Mouse (Mus musculus) hindbrain, embryonic 14.5 days (tissue): ENCODE results near the gene Ptprb. TPM values are rescaled to one million over a fixed set of nuclear protein-coding genes. Genes with fewer than 3 reads are reported as not detected.

Source experiments
- ATAC-seq: fragments of 200-750 bp; cut with Nextera tagmentation; 2 replicates; pipeline ENCODE4 v1.8.0; 2017; ENCODE audit warnings: moderate number of reproducible peaks, mild to moderate bottlenecking, moderate TSS enrichment, moderate library complexity; ENCODE audit not compliant: low FRiP score
- DNase-seq: peaks from one replicate; pipeline ENCODE4 v3.0.0-alpha.2; 2015; ENCODE audit warnings: low spot score
- H3K27ac ChIP-seq: fragments of 300-500 bp; sonication (generic); 2 replicates; pipeline ENCODE4 v1.5.1; 2014; ENCODE audit warnings: mild to moderate bottlenecking, moderate library complexity
- H3K27me3 ChIP-seq: fragments of 300-500 bp; sonication (generic); 2 replicates; pipeline ENCODE4 v1.6.1; 2014; ENCODE audit warnings: mild to moderate bottlenecking, low read length, mixed read lengths; ENCODE audit not compliant: control insufficient read depth, insufficient read depth
- H3K36me3 ChIP-seq: fragments of 300-500 bp; sonication (generic); replicated peaks from 2 replicates; pipeline ENCODE4 v1.6.1; 2014; ENCODE audit not compliant: control insufficient read depth, insufficient read depth
- H3K4me1 ChIP-seq: fragments of 300-500 bp; sonication (generic); replicated peaks from 2 replicates; pipeline ENCODE4 v1.6.1; 2014; ENCODE audit warnings: antibody characterized with exemption, low read length, mixed read lengths; ENCODE audit not compliant: control insufficient read depth, insufficient read depth
- H3K4me2 ChIP-seq: fragments of 300-500 bp; sonication (generic); replicated peaks from 2 replicates; pipeline ENCODE4 v1.6.1; 2014; ENCODE audit warnings: mild to moderate bottlenecking, moderate library complexity
- H3K4me3 ChIP-seq: fragments of 300-500 bp; sonication (generic); replicated peaks from 2 replicates; pipeline ENCODE4 v1.5.1; 2014; ENCODE audit warnings: mild to moderate bottlenecking, low read length
- H3K9ac ChIP-seq: fragments of 300-500 bp; sonication (generic); 2 replicates; pipeline ENCODE4 v1.6.1; 2014
- H3K9me3 ChIP-seq: fragments of 300-500 bp; sonication (generic); 2 replicates; pipeline ENCODE4 v1.6.1; 2016; ENCODE audit warnings: low read length; ENCODE audit not compliant: control insufficient read depth
- WGBS: fragments of 180-500 bp; shearing (Covaris S2); extraction: QIAGEN DNeasy Blood & Tissue Kit; methylation state at CpG from one replicate; pipeline ENCODE4 v1.1.7; 2014; 5-methylcytosine and 5-hydroxymethylcytosine counted together
- polyA plus RNA-seq: library from polyadenylated mRNA; unstranded; fragments of >200 nt; fragmentation: Nextera tagmentation; extraction: Ambion mirVana; gene quantifications from 2 replicates; pipeline ENCODE4 v1.2.1, GENCODE M21; 2014

Gene Ptprb
- polyA plus RNA-seq, 1 experiment from 2014 or later = 5.0 TPM

DNA sequence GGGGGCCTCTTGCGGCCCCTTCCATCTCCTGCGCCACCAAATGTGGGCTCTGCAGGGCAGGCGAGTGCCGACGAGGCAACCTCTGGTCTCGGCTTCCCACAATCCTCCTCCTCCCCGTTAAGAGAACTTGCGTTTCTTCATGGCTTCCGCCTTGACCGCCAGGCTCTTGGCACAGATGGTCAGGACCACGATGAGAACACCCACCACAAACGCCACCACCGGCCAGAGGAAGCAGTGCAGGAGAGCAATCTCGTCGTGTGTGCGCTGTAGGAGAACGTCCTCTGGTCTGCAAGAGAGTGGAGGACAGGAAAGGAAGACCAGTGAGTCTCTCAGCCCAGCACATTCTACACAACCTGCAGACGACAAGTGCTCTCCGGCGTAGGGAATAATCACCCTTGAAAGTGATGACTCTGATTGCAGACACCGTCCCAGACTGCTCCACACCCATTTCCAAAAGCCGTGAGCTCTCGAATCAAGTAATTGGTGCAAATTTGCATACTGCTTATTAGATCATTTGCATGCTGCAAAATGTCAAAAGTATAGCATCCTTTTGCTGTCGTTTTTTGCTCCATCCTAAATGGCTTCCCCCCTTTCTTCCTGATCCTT, 142.9 kb downstream of the Ptprb start:
- ATAC-seq = no peak
- no peak overlapping the region for H3K27ac ChIP-seq
- WGBS = 75% methylated on average over 24 of the region's 24 CpGs
- peaks cover 7% of the 10 kb centered on the region; the same call in 1 of the 2 replicates for H3K4me1 ChIP-seq
- H3K27me3 ChIP-seq = no peaks in the 10 kb centered on the region
- H3K9me3 ChIP-seq = no peaks in the 10 kb centered on the region
- DNase-seq = no peak
- no peak overlapping the region for H3K9ac ChIP-seq
- H3K4me3 ChIP-seq = no peak overlapping the region
- H3K4me2 ChIP-seq = no peak overlapping the region
- H3K36me3 ChIP-seq = no peaks in the 10 kb centered on the region

DNA sequence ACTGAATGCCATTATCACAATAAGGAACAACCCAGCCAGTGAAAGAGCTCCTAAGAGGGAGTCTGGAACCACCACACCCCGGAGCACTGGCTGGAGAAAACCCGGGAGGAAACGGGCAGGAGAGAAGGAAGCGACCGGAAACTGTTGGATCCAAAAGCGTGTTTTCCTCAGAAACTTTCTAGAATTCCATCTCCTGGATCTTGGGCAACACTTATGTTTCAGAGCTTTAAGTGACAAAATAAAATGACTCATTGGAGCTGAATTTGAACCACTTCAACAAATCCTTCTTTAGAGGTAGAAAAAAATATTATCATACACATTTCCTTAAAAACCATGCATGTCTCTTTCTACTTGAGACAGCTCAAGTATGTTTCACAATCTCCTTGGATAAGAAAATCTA, 145.7 kb downstream of the Ptprb start:
- H3K27ac ChIP-seq = no peak overlapping the region
- 69% methylated on average over 6 of the region's 6 CpGs for WGBS
- H3K9me3 ChIP-seq = no peaks in the 10 kb centered on the region
- no peak for DNase-seq
- H3K9ac ChIP-seq = no peak overlapping the region
- no peak for ATAC-seq
- H3K27me3 ChIP-seq = no peaks in the 10 kb centered on the region
- no peaks in the 10 kb centered on the region for H3K36me3 ChIP-seq
- H3K4me2 ChIP-seq = no peak overlapping the region
- H3K4me1 ChIP-seq = peaks cover 6% of the 10 kb centered on the region; the same call in 1 of the 2 replicates
- no peak overlapping the region for H3K4me3 ChIP-seq

DNA sequence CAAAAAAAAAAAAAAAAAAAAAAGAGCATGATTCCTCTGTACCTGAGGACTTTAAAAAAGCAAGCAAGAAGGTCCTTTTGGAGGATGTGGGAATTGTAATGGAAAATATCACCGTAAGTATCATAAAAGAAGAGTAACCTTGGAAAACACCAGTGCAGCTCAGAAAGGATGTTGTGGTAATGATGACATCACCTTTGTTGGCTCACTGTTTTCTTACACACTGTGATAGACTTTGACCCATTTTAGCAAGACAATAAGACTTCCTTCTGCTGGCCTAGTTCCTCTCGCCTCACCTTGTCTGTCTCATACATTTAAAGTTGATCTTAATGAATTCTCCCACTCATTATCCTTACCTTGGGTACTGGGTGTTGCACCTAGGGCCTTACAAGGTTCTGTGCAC, 147.2 kb downstream of the Ptprb start:
- no peak overlapping the region for H3K27ac ChIP-seq
- ATAC-seq = no peak
- no peaks in the 10 kb centered on the region for H3K27me3 ChIP-seq
- no peaks in the 10 kb centered on the region for H3K4me1 ChIP-seq
- WGBS = 96% methylated on average over 2 of the region's 2 CpGs
- no peak overlapping the region for H3K4me2 ChIP-seq
- H3K9me3 ChIP-seq = no peaks in the 10 kb centered on the region
- DNase-seq = no peak
- H3K9ac ChIP-seq = no peak overlapping the region
- H3K4me3 ChIP-seq = no peak overlapping the region
- no peaks in the 10 kb centered on the region for H3K36me3 ChIP-seq

DNA sequence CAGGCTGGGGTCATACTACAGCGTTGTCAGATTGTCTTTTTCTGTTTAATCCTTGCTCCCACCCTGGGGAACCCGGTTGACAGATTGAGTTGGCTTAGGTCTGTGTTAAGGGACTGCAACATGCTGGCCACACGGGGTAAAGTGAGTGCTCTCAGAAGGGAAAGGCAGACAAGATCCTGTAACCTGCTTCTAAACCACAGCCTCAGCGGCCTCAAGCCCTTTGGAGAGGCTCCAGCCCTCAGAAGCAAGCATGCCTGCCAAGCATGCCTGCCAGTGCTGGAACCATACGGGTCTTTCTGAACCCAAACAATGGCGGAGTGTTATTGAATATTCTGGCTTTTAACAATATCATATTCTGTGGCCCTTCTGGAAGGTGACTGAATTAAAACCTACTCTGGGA, 149.6 kb downstream of the Ptprb start:
- 87% methylated on average over 6 of the region's 6 CpGs for WGBS

GRCm38 (mm10) chr10:116426176-116426575, 150.9 kb downstream of the Ptprb start:
- WGBS = 82% methylated on average over 7 of the region's 7 CpGs
- no peak for DNase-seq
- Histone ChIP-seq H3K36me3 (no peaks in the 10 kb centered on the region), H3K4me3 (no peak overlapping the region), H3K27me3 (no peaks in the 10 kb centered on the region), H3K4me2 (no peak overlapping the region), H3K4me1 (no peaks in the 10 kb centered on the region), H3K27ac (no peak overlapping the region), H3K9me3 (no peaks in the 10 kb centered on the region), H3K9ac (no peak overlapping the region)
- ATAC-seq = no peak

More for the DNA sequence above, 149.6 kb downstream of the Ptprb start:
- ATAC-seq = no peak
- H3K4me1 ChIP-seq = no peaks in the 10 kb centered on the region
- H3K27ac ChIP-seq = no peak overlapping the region
- H3K4me3 ChIP-seq = no peak overlapping the region
- DNase-seq = no peak
- H3K9ac ChIP-seq = no peak overlapping the region
- no peaks in the 10 kb centered on the region for H3K27me3 ChIP-seq
- no peaks in the 10 kb centered on the region for H3K9me3 ChIP-seq
- H3K36me3 ChIP-seq = no peaks in the 10 kb centered on the region
- no peak overlapping the region for H3K4me2 ChIP-seq

GRCm38 (mm10) chr10:116428026-116428780, 152.9 kb downstream of the Ptprb start:
- Histone ChIP-seq H3K36me3 (no peaks in the 10 kb centered on the region), H3K27me3 (no peaks in the 10 kb centered on the region), H3K9ac (no peak overlapping the region), H3K4me3 (no peak overlapping the region), H3K27ac (no peak overlapping the region), H3K4me1 (no peaks in the 10 kb centered on the region), H3K4me2 (no peak overlapping the region), H3K9me3 (no peaks in the 10 kb centered on the region)
- DNase-seq (no peak), ATAC-seq (no peak)
- 96% methylated on average over 26 of the region's 26 CpGs for WGBS

DNA sequence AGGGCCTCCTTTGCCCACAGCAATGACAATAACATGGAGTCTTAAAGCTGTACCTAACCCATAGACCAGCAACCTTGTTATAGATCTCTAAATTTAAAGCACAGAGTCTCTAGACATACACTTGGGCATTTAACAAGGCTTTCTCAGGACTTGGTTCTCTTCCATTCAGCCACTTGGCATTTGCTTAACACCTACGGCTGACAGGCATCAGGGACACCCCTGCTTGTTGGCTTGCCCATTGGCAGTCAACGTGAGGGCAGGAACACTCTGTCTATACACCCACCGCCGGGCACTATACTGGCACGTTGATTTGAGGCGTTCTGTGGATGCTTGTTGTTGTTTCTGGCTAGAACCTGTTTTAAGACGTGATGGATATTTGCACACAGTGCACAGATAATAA, 157.1 kb downstream of the Ptprb start:
- no peak for ATAC-seq

GRCm38 (mm10) chr10:116435455-116435854, 160.1 kb downstream of the Ptprb start:
- H3K4me2 ChIP-seq = no peak overlapping the region
- ATAC-seq (no peak), DNase-seq (no peak)
- H3K9me3 ChIP-seq = no peaks in the 10 kb centered on the region
- no peak overlapping the region for H3K4me3 ChIP-seq
- H3K27ac ChIP-seq = no peak overlapping the region
- H3K9ac ChIP-seq = no peak overlapping the region
- 82% methylated on average over 12 of the region's 12 CpGs for WGBS
- no peaks in the 10 kb centered on the region for H3K27me3 ChIP-seq
- H3K4me1 ChIP-seq = no peaks in the 10 kb centered on the region
- H3K36me3 ChIP-seq = no peaks in the 10 kb centered on the region

More for the DNA sequence above, 157.1 kb downstream of the Ptprb start:
- H3K4me2 ChIP-seq = no peak overlapping the region
- no peaks in the 10 kb centered on the region for H3K9me3 ChIP-seq
- no peak for DNase-seq
- no peaks in the 10 kb centered on the region for H3K36me3 ChIP-seq
- H3K4me3 ChIP-seq = no peak overlapping the region
- no peak overlapping the region for H3K27ac ChIP-seq
- H3K27me3 ChIP-seq = no peaks in the 10 kb centered on the region
- WGBS = 85% methylated on average over 7 of the region's 7 CpGs
- H3K4me1 ChIP-seq = no peaks in the 10 kb centered on the region
- H3K9ac ChIP-seq = no peak overlapping the region
